Mouse (Mus musculus) liver, embryonic 14 days (tissue): ENCODE data around the gene Vmn2r82. TPM values are rescaled to one million over a fixed set of nuclear protein-coding genes. Genes with fewer than 3 reads are reported as not detected.

Experiments used
- polyA plus RNA-seq: library from polyadenylated mRNA; depleted of rRNA; stranded (reverse); fragments of >200 nt; gene quantifications from 2 replicates; pipeline ENCODE4 v1.2.3, GENCODE M21; 2012; rRNA removed

Gene Vmn2r82
- polyA plus RNA-seq, result not detected in 2 replicates

DNA sequence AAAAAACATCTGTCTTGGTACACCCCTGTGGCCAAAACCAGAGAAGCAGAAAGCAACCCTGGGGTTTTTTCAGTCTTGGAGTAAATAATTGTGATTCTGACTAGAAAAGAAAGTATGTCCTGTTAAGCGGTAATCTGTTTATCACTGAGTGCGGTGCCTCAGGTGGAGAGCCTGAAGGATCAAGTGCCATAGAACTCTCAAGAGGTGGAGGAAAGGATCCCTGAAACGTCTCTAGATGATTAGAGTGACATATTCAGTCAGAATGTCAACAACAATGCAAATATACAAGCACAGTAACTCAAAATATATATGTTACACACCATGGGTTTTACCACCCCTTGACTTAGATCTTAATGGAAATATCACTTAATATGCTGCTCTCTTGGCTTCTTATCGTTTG is at the start of gene Vmn2r82:
Gene Vmn2r82 (plus strand): TSS at position 301 of the 400 bp plus-strand sequence.

Other genes starting within 250 kb of the Vmn2r82 start
- gene Vmn2r80, start 207.8 kb upstream of the Vmn2r82 start, polyA plus RNA-seq, result not detected in 2 replicates
- gene Vmn2r81, start 108.8 kb upstream of the Vmn2r82 start, polyA plus RNA-seq, result not detected in 2 replicates
- gene Vmn2r83, start 112.2 kb downstream of the Vmn2r82 start, polyA plus RNA-seq, result not detected in 2 replicates
- gene Plpp2, start 177.3 kb downstream of the Vmn2r82 start, polyA plus RNA-seq, result 7.6 and 11.0 TPM in 2 replicates
- gene Mier2, start 198.7 kb downstream of the Vmn2r82 start, polyA plus RNA-seq, result 13.2 and 15.8 TPM in 2 replicates
- gene Theg, start 230.8 kb downstream of the Vmn2r82 start, polyA plus RNA-seq, result not detected in 2 replicates